Comparison of ENCODE assay signal across 8 mouse cellular contexts in genomic region chr9:121000641-121001320, GRCm38 (mm10).
DNase-seq lines count a peak whose midpoint lies in the region; ATAC-seq and TF ChIP-seq lines count a peak whose summit lies in the region.

No protein-coding gene starts in this region.

- H3K4me3 ChIP-seq in lung, embryonic 14.5 days (ENCODE audit: low read depth, low read length): no peak overlapping the region
- H3K4me3 ChIP-seq in lung, adult 2 months (replicated peaks; ENCODE audit: extremely low read depth, low read depth, low read length): no peak overlapping the region
- no peak overlapping the region for H3K4me3 ChIP-seq in stomach, embryonic 15.5 days (replicated peaks)
- H3K4me3 ChIP-seq in midbrain, embryonic 11.5 days (ENCODE audit: low read depth, low read length): no peak overlapping the region

- TF ChIP-seq CTCF in lung, embryonic 14.5 days (IDR thresholded peaks at IDR 0.05; ENCODE audit: low read depth): no peak
- no peak for TF ChIP-seq CTCF in lung, adult 2 months (IDR thresholded peaks at IDR 0.05; ENCODE audit: insufficient read depth, low read length)

- H3K9ac ChIP-seq in lung, embryonic 14.5 days: no peak overlapping the region
- no peak overlapping the region for H3K9ac ChIP-seq in stomach, embryonic 15.5 days
- no peak overlapping the region for H3K9ac ChIP-seq in midbrain, embryonic 11.5 days (ENCODE audit: low read length)

- ATAC-seq in lung, embryonic 14.5 days (ENCODE audit: insufficient read depth): peak; percentile 83
- peak; percentile 44; the same call in 1 of the 2 replicates for ATAC-seq in stomach, embryonic 15.5 days (ENCODE audit: insufficient read depth, low FRiP score, low read depth)
- no peak for ATAC-seq in midbrain, embryonic 11.5 days (ENCODE audit: low FRiP score)
- ATAC-seq in megakaryocyte, adult 5-6 weeks (ENCODE audit: poor library complexity, severe bottlenecking): no peak

- H3K27me3 ChIP-seq in lung, embryonic 14.5 days (ENCODE audit: insufficient read depth, low read length): no peaks in the 10 kb centered on the region
- H3K27me3 ChIP-seq in stomach, embryonic 15.5 days (replicated peaks): no peaks in the 10 kb centered on the region
- no peaks in the 10 kb centered on the region for H3K27me3 ChIP-seq in midbrain, embryonic 11.5 days (ENCODE audit: control insufficient read depth, insufficient read depth, low read length)

- peak overlapping the region; percentile 76 for H3K27ac ChIP-seq in lung, embryonic 14.5 days (ENCODE audit: low read depth)
- H3K27ac ChIP-seq in stomach, embryonic 15.5 days: peak overlapping the region; percentile 75
- H3K27ac ChIP-seq in midbrain, embryonic 11.5 days (ENCODE audit: low read depth, low read length): no peak overlapping the region

- TF ChIP-seq POLR2A in lung, adult 2 months (IDR thresholded peaks at IDR 0.05; ENCODE audit: borderline replicate concordance, extremely low read depth, low read depth, low read length): no peak

- DNase-seq in adrenal gland, adult 2 months: peak; percentile 31
- DNase-seq in adrenal gland, postnatal 25 days: no peak
- peak; percentile 81 for DNase-seq in lung, embryonic 14.5 days
- no peak for DNase-seq in lung, adult 2 months
- DNase-seq in layer of hippocampus, postnatal 10 days (ENCODE audit: low spot score in 2 of 2): peak; percentile 37 to 42
- no peak for DNase-seq in midbrain, embryonic 11.5 days (ENCODE audit: low spot score, missing footprints)

- H3K4me1 ChIP-seq in lung, embryonic 14.5 days (ENCODE audit: insufficient read depth): peaks cover 16% of the 10 kb centered on the region
- peaks cover 6% of the 10 kb centered on the region for H3K4me1 ChIP-seq in lung, adult 2 months (ENCODE audit: control insufficient read depth, insufficient read depth, low read length)
- H3K4me1 ChIP-seq in stomach, embryonic 15.5 days: peaks cover 22% of the 10 kb centered on the region
- H3K4me1 ChIP-seq in midbrain, embryonic 11.5 days (ENCODE audit: control insufficient read depth, insufficient read depth, low read length): no peaks in the 10 kb centered on the region

- WGBS in lung, embryonic 14.5 days: 40% methylated on average over 7 of the region's 7 CpGs
- WGBS in lung, adult 2 months: 28% methylated on average over 7 of the region's 7 CpGs
- WGBS in stomach, embryonic 15.5 days: 40% methylated on average over 7 of the region's 7 CpGs
- WGBS in midbrain, embryonic 11.5 days: 82% methylated on average over 7 of the region's 7 CpGs

- H3K36me3 ChIP-seq in lung, embryonic 14.5 days (ENCODE audit: insufficient read depth): no peaks in the 10 kb centered on the region
- no peaks in the 10 kb centered on the region for H3K36me3 ChIP-seq in stomach, embryonic 15.5 days
- no peaks in the 10 kb centered on the region for H3K36me3 ChIP-seq in midbrain, embryonic 11.5 days (ENCODE audit: control insufficient read depth, insufficient read depth, low read length)

- no peaks in the 10 kb centered on the region for H3K9me3 ChIP-seq in lung, embryonic 14.5 days (ENCODE audit: low read depth, low read length)
- no peaks in the 10 kb centered on the region for H3K9me3 ChIP-seq in stomach, embryonic 15.5 days
- H3K9me3 ChIP-seq in midbrain, embryonic 11.5 days (ENCODE audit: control insufficient read depth, low read length): no peaks in the 10 kb centered on the region

- H3K4me2 ChIP-seq in lung, embryonic 14.5 days: no peak overlapping the region
- no peak overlapping the region for H3K4me2 ChIP-seq in stomach, embryonic 15.5 days
- no peak overlapping the region for H3K4me2 ChIP-seq in midbrain, embryonic 11.5 days

Comparison
In these comparisons a context has a peak if more than half of its experiments do, and no peak if none do; other contexts are left out.
1. DNase-seq: peak in adrenal gland, adult 2 months (single experiment), lung, embryonic 14.5 days (single experiment) and layer of hippocampus, postnatal 10 days (2 of 2); none in adrenal gland, postnatal 25 days (single experiment), lung, adult 2 months (single experiment) and midbrain, embryonic 11.5 days (single experiment).
2. ATAC-seq: peak in lung, embryonic 14.5 days (single experiment) and stomach, embryonic 15.5 days (single experiment); none in midbrain, embryonic 11.5 days (single experiment) and megakaryocyte, adult 5-6 weeks (single experiment).